Mouse (Mus musculus): ENCODE data around the gene Mlh1.

GRCm38 (mm10) chr9:111285061-111285460 is 13.5 kb upstream of the Mlh1 start:
- TF ChIP-seq EP300 (IDR thresholded peaks at IDR 0.05) (no peak), CTCF (IDR thresholded peaks at IDR 0.05) (no peak)
